Mouse (Mus musculus) kidney, embryonic 15.5 days (tissue): ENCODE measurements around the gene Samd4. TPM values are rescaled to one million over a fixed set of nuclear protein-coding genes. Genes with fewer than 3 reads are reported as not detected.

Source experiments
- ATAC-seq: fragments of 200-750 bp; cut with Nextera tagmentation; replicated peaks from 2 replicates; pipeline ENCODE4 v1.8.0; 2017; ENCODE audit warnings: moderate TSS enrichment; ENCODE audit not compliant: low FRiP score
- H3K27ac ChIP-seq: fragments of 300-500 bp; sonication (generic); 2 replicates; pipeline ENCODE4 v1.5.1; 2015; ENCODE audit warnings: mild to moderate bottlenecking, inconsistent platforms
- H3K27me3 ChIP-seq: fragments of 300-500 bp; sonication (generic); 2 replicates; pipeline ENCODE4 v1.6.1; 2015; ENCODE audit warnings: inconsistent platforms
- H3K36me3 ChIP-seq: fragments of 300-500 bp; sonication (generic); 2 replicates; pipeline ENCODE4 v1.6.1; 2015; ENCODE audit warnings: inconsistent platforms
- H3K4me1 ChIP-seq: fragments of 300-500 bp; sonication (generic); 2 replicates; pipeline ENCODE4 v1.6.1; 2015; ENCODE audit warnings: inconsistent platforms
- H3K4me2 ChIP-seq: fragments of 300-500 bp; sonication (generic); 2 replicates; pipeline ENCODE4 v1.6.1; 2015; ENCODE audit warnings: moderate library complexity, mild to moderate bottlenecking, inconsistent platforms
- H3K4me3 ChIP-seq: fragments of 300-500 bp; sonication (generic); replicated peaks from 2 replicates; pipeline ENCODE4 v1.5.1; 2015; ENCODE audit warnings: mild to moderate bottlenecking, inconsistent platforms
- H3K9ac ChIP-seq: fragments of 300-500 bp; sonication (generic); 2 replicates; pipeline ENCODE4 v1.6.1; 2015; ENCODE audit warnings: mild to moderate bottlenecking, inconsistent platforms
- H3K9me3 ChIP-seq: fragments of 300-500 bp; sonication (generic); replicated peaks from 2 replicates; pipeline ENCODE4 v1.6.1; 2016; ENCODE audit warnings: inconsistent platforms
- WGBS: fragments of 180-500 bp; shearing (Covaris S2); methylation state at CpG from one replicate; pipeline ENCODE4 v1.1.7; 2015; ENCODE audit warnings: mixed read lengths; 5-methylcytosine and 5-hydroxymethylcytosine counted together
- polyA plus RNA-seq: library from polyadenylated mRNA; unstranded; fragments of >200 nt; fragmentation: Nextera tagmentation; extraction: Ambion mirVana; gene quantifications from 2 replicates; pipeline ENCODE4 v1.2.1, GENCODE M21; 2015

Gene Samd4
- 5.0 and 5.2 TPM in 2 replicates for polyA plus RNA-seq

- WGBS: 0% methylated on average over 40 of the region's 54 CpGs
- no peaks in the 10 kb centered on the region for H3K27me3 ChIP-seq
- peak within 1 kb of the TSS; percentile 99 for H3K4me2 ChIP-seq
- H3K4me3 ChIP-seq: peak within 1 kb of the TSS; percentile 57
- no peaks in the 10 kb centered on the region for H3K9me3 ChIP-seq
- peak; percentile 75 for ATAC-seq
- no peaks in the 10 kb centered on the region for H3K36me3 ChIP-seq
- H3K9ac ChIP-seq: peak within 1 kb of the TSS; percentile 76
- H3K27ac ChIP-seq: peak within 1 kb of the TSS; percentile 92
- peaks cover 39% of the 10 kb centered on the region for H3K4me1 ChIP-seq
Observed at GRCm38 (mm10) chr14:46882431-46883067, at the start of gene Samd4. TSS of gene Samd4 (plus strand) at chr14:46882854.

- Histone ChIP-seq H3K4me3 (no peak overlapping the region), H3K9ac (no peak overlapping the region), H3K36me3 (peaks cover 24% of the 10 kb centered on the region), H3K27me3 (no peaks in the 10 kb centered on the region), H3K4me1 (no peaks in the 10 kb centered on the region), H3K27ac (no peak overlapping the region), H3K4me2 (no peak overlapping the region), H3K9me3 (no peaks in the 10 kb centered on the region)
- ATAC-seq: no peak
- WGBS: 70% methylated on average over 4 of the region's 4 CpGs
Observed at GRCm38 (mm10) chr14:46839326-46839725, 43.3 kb upstream of the Samd4 start.

- Histone ChIP-seq H3K9me3 (no peaks in the 10 kb centered on the region), H3K9ac (no peak overlapping the region), H3K4me3 (no peak overlapping the region), H3K36me3 (peaks cover 44% of the 10 kb centered on the region), H3K27me3 (no peaks in the 10 kb centered on the region), H3K27ac (no peak overlapping the region), H3K4me2 (no peak overlapping the region), H3K4me1 (no peaks in the 10 kb centered on the region)
- no peak for ATAC-seq
- 92% methylated on average over 11 of the region's 11 CpGs for WGBS
Observed at GRCm38 (mm10) chr14:46845706-46846105, 36.9 kb upstream of the Samd4 start.

- Histone ChIP-seq H3K4me3 (no peak overlapping the region), H3K27me3 (no peaks in the 10 kb centered on the region), H3K4me1 (no peaks in the 10 kb centered on the region), H3K27ac (no peak overlapping the region), H3K4me2 (no peak overlapping the region), H3K9me3 (no peaks in the 10 kb centered on the region), H3K36me3 (peaks cover 25% of the 10 kb centered on the region), H3K9ac (no peak overlapping the region)
- 71% methylated on average over 4 of the region's 4 CpGs for WGBS
- no peak for ATAC-seq
Observed at GRCm38 (mm10) chr14:46848063-46848590, 34.5 kb upstream of the Samd4 start.

GRCm38 (mm10) chr14:46848736-46849135, 33.9 kb upstream of the Samd4 start:
- H3K27me3 ChIP-seq: no peaks in the 10 kb centered on the region
- H3K4me3 ChIP-seq: no peak overlapping the region
- no peak overlapping the region for H3K27ac ChIP-seq
- no peak overlapping the region for H3K4me2 ChIP-seq
- H3K9ac ChIP-seq: no peak overlapping the region
- ATAC-seq: no peak
- peaks cover 28% of the 10 kb centered on the region for H3K36me3 ChIP-seq
- no peaks in the 10 kb centered on the region for H3K4me1 ChIP-seq
- WGBS: 53% methylated on average over 5 of the region's 5 CpGs
- no peaks in the 10 kb centered on the region for H3K9me3 ChIP-seq

- Histone ChIP-seq H3K9ac (no peak overlapping the region), H3K27ac (no peak overlapping the region), H3K4me3 (no peak overlapping the region), H3K36me3 (peaks cover 37% of the 10 kb centered on the region), H3K27me3 (no peaks in the 10 kb centered on the region), H3K9me3 (no peaks in the 10 kb centered on the region), H3K4me1 (no peaks in the 10 kb centered on the region), H3K4me2 (no peak overlapping the region)
- no peak for ATAC-seq
- WGBS: 92% methylated on average over 1 of the region's 1 CpGs
Observed at GRCm38 (mm10) chr14:46849769-46850168, 32.9 kb upstream of the Samd4 start.

- Histone ChIP-seq H3K27me3 (no peaks in the 10 kb centered on the region), H3K27ac (no peak overlapping the region), H3K9ac (no peak overlapping the region), H3K4me2 (no peak overlapping the region), H3K9me3 (no peaks in the 10 kb centered on the region), H3K4me1 (no peaks in the 10 kb centered on the region), H3K4me3 (no peak overlapping the region), H3K36me3 (peaks cover 22% of the 10 kb centered on the region)
- WGBS: 81% methylated on average over 11 of the region's 11 CpGs
- no peak for ATAC-seq
Observed at GRCm38 (mm10) chr14:46853677-46854076, 29.0 kb upstream of the Samd4 start.

- Histone ChIP-seq H3K27ac (no peak overlapping the region), H3K36me3 (no peaks in the 10 kb centered on the region), H3K9ac (no peak overlapping the region), H3K4me3 (no peak overlapping the region), H3K27me3 (no peaks in the 10 kb centered on the region), H3K4me1 (no peaks in the 10 kb centered on the region), H3K9me3 (no peaks in the 10 kb centered on the region), H3K4me2 (no peak overlapping the region)
- WGBS: 87% methylated on average over 5 of the region's 5 CpGs
- ATAC-seq: no peak
Observed at GRCm38 (mm10) chr14:46862922-46863321, 19.7 kb upstream of the Samd4 start.

GRCm38 (mm10) chr14:46880935-46881334, 1.7 kb upstream of the Samd4 start:
- no peak overlapping the region for H3K27ac ChIP-seq
- no peak overlapping the region for H3K4me3 ChIP-seq
- peaks cover 34% of the 10 kb centered on the region for H3K4me1 ChIP-seq
- 7% methylated on average over 10 of the region's 10 CpGs for WGBS
- H3K4me2 ChIP-seq: peak overlapping the region; percentile 99
- no peaks in the 10 kb centered on the region for H3K9me3 ChIP-seq
- H3K27me3 ChIP-seq: no peaks in the 10 kb centered on the region
- no peak overlapping the region for H3K9ac ChIP-seq
- no peaks in the 10 kb centered on the region for H3K36me3 ChIP-seq
- ATAC-seq: no peak

GRCm38 (mm10) chr14:46881581-46882430, 848 bp upstream of the Samd4 start:
- ATAC-seq: peak; percentile 27; the same call in 1 of the 2 replicates
- no peaks in the 10 kb centered on the region for H3K9me3 ChIP-seq
- H3K36me3 ChIP-seq: no peaks in the 10 kb centered on the region
- no peaks in the 10 kb centered on the region for H3K27me3 ChIP-seq
- peaks cover 39% of the 10 kb centered on the region for H3K4me1 ChIP-seq
- H3K27ac ChIP-seq: peak overlapping the region; percentile 92
- H3K9ac ChIP-seq: peak overlapping the region; percentile 76
- WGBS: 4% methylated on average over 40 of the region's 40 CpGs
- H3K4me2 ChIP-seq: peak overlapping the region; percentile 99
- H3K4me3 ChIP-seq: peak overlapping the region; percentile 57

GRCm38 (mm10) chr14:46883068-46883870, 615 bp downstream of the Samd4 start:
- H3K27me3 ChIP-seq: no peaks in the 10 kb centered on the region
- no peaks in the 10 kb centered on the region for H3K9me3 ChIP-seq
- no peaks in the 10 kb centered on the region for H3K36me3 ChIP-seq
- H3K4me3 ChIP-seq: peak overlapping the region; percentile 57
- ATAC-seq: peak; percentile 29
- H3K27ac ChIP-seq: peak overlapping the region; percentile 92
- peak overlapping the region; percentile 99 for H3K4me2 ChIP-seq
- peak overlapping the region; percentile 76 for H3K9ac ChIP-seq
- under 1% methylated on average over 67 of the region's 70 CpGs for WGBS
- H3K4me1 ChIP-seq: peaks cover 39% of the 10 kb centered on the region
